Mouse (Mus musculus): ENCODE data around the gene H2-T3.
"Not testable (repeated sequence)": the region's sequence is repeated elsewhere in the genome, so short reads cannot be mapped to it uniquely, and the experiment has no call there.

- not testable (repeated sequence) for TF ChIP-seq POLR2A (IDR thresholded peaks at IDR 0.05; ENCODE audit: borderline replicate concordance, extremely low read depth, insufficient read depth, insufficient read length, poor library complexity, severe bottlenecking); CTCF (IDR thresholded peaks at IDR 0.05; ENCODE audit: borderline replicate concordance, extremely low read depth, insufficient read depth, insufficient read length)
These were observed 14.0 kb downstream of the H2-T3 start for GRCm38 (mm10) chr17:36176132-36176531.

All from brain, embryonic 14.5 days (tissue).